ENCODE assay signal across 14 mouse cellular contexts in the genomic region with DNA sequence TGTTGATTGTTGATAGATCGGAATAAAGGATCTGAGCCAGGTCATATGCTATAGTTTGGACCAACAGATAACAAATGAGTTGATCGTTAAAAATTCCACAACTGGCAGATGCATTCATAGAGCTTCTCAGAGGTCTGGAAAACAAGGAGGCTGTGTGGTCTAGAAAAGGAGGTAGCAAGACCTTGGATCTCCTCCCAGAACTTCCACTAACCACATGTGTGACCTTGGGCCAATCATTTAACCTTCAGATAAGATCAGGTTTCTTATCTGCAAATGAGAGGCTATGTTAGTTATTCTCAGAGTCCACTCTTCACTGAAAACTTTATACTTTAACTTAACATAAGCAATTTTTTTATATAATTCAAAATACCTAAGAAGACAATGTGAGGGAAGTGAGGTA.
DNase-seq lines count a peak whose midpoint lies in the region.
"Had no signal": no experiment of that assay in that cellular context is flagged by ENCODE, and none has a peak within 500 bp of the region (broad histone marks: within the 10 kb centered on the region; RNA-seq: fewer than 3 reads in every experiment).

No protein-coding gene starts in this region.

- peak; percentile 5 for DNase-seq in adrenal gland, adult 8-10 months
- DNase-seq in adrenal gland, adult 18-20 months (ENCODE audit: low spot score in 2 of 2) = no peak
- DNase-seq in ovary, adult 18-20 months (ENCODE audit: low spot score) = peak; percentile 55
- DNase-seq in ovary, postnatal 14 days (ENCODE audit: low spot score) = no peak
- DNase-seq in NIH3T3 (ENCODE audit: low read depth) = peak; percentile 20
- no peak for DNase-seq in spleen, postnatal 36 days (ENCODE audit: low spot score in 2 of 2)
- DNase-seq: cerebellum, adult 18-20 months; cerebellum, adult 9-10 months; cerebellum, postnatal 25 days; forebrain, postnatal 0 days; gastrocnemius, adult 2 months; gastrocnemius, postnatal 14 days; heart, adult 11 months; kidney, adult 11 months had no signal

Comparison
In these comparisons a context has a peak if more than half of its experiments do, and no peak if none do; other contexts are left out.
1. DNase-seq: peak in adrenal gland, adult 8-10 months (single experiment), ovary, adult 18-20 months (single experiment) and NIH3T3 (single experiment); none in adrenal gland, adult 18-20 months (0 of 2), ovary, postnatal 14 days (single experiment) and spleen, postnatal 36 days (0 of 2).